Mouse (Mus musculus) hindbrain, postnatal 0 days (tissue): ENCODE results near the gene Slc2a10. TPM values are rescaled to one million over a fixed set of nuclear protein-coding genes. Genes with fewer than 3 reads are reported as not detected.
A peak's percentile ranks its signal among the peaks of the same experiment; 100 is the strongest.

Source experiments
- ATAC-seq: fragments of 200-750 bp; cut with Nextera tagmentation; 2 replicates; pipeline ENCODE4 v1.8.0; 2017; ENCODE audit warnings: mild to moderate bottlenecking, moderate TSS enrichment, moderate library complexity
- DNase-seq: peaks from one replicate; pipeline ENCODE4 v3.0.0-alpha.2; 2015; ENCODE audit warnings: low spot score
- H3K27ac ChIP-seq: fragments of 300-500 bp; sonication (generic); 2 replicates; pipeline ENCODE4 v1.5.1; 2014; ENCODE audit warnings: mild to moderate bottlenecking
- H3K27me3 ChIP-seq: fragments of 300-500 bp; sonication (generic); 2 replicates; pipeline ENCODE4 v1.6.1; 2014; ENCODE audit warnings: low read length, mixed read lengths; ENCODE audit not compliant: insufficient read depth
- H3K36me3 ChIP-seq: fragments of 300-500 bp; sonication (generic); 2 replicates; pipeline ENCODE4 v1.6.1; 2014; ENCODE audit warnings: low read length, mixed read lengths; ENCODE audit not compliant: insufficient read depth
- H3K4me1 ChIP-seq: fragments of 300-500 bp; sonication (generic); 2 replicates; pipeline ENCODE4 v1.6.1; 2014; ENCODE audit warnings: antibody characterized with exemption, low read length, mixed read lengths; ENCODE audit not compliant: insufficient read depth
- H3K4me2 ChIP-seq: fragments of 300-500 bp; sonication (generic); 2 replicates; pipeline ENCODE4 v1.6.1; 2014; ENCODE audit warnings: low read depth, mild to moderate bottlenecking, low read length, moderate library complexity, mixed read lengths
- H3K4me3 ChIP-seq: fragments of 300-500 bp; sonication (generic); 2 replicates; pipeline ENCODE4 v1.5.1; 2014; ENCODE audit warnings: low read length
- H3K9ac ChIP-seq: fragments of 300-500 bp; sonication (generic); replicated peaks from 2 replicates; pipeline ENCODE4 v1.6.1; 2014; ENCODE audit warnings: mild to moderate bottlenecking, low read length, moderate library complexity, mixed read lengths
- H3K9me3 ChIP-seq: fragments of 300-500 bp; sonication (generic); 2 replicates; pipeline ENCODE4 v1.6.1; 2016; ENCODE audit warnings: low read length, mixed read lengths
- CTCF ChIP-seq: IDR thresholded peaks from 2 replicates; pipeline ENCODE4 v1.5.1; 2016; ENCODE audit warnings: antibody characterized with exemption, control low read depth, low read depth
- WGBS: fragments of 180-500 bp; shearing (Covaris S2); extraction: QIAGEN DNeasy Blood & Tissue Kit; methylation state at CpG from one replicate; pipeline ENCODE4 v1.1.7; 2014; 5-methylcytosine and 5-hydroxymethylcytosine counted together
- polyA plus RNA-seq: library from polyadenylated mRNA; unstranded; fragments of >200 nt; fragmentation: Nextera tagmentation; extraction: Ambion mirVana; gene quantifications from 2 replicates; pipeline ENCODE4 v1.2.1, GENCODE M21; 2015
- total RNA-seq: library from RNA; depleted of rRNA; stranded (reverse); fragments of >200 nt; gene quantifications from 2 replicates; pipeline ENCODE4 v1.2.3, GENCODE M21; 2014

The Slc2a10 gene
- total and polyA plus RNA-seq, 2 experiments from 2014 or later, result 2.8 to 4.5 TPM

DNA sequence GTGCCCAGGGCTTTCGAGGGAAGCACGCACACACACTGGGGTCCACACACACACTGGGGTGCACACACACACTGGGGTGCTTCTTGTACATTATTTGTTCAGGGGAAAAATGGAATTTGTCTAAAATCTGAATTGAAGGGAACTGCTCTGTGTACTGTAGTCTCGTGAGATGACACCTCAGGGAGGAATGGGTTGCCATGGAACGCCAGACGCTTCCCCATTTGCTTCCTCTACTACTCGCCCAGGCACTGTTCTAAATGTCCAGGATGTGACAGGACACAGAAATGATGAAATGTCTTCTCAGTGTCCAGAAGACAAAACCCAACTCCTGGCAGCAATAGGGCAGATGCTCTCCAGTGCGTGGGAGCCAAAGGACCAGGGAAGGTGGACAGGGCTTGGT, 53.7 kb downstream of the Slc2a10 start:
- 85% methylated on average over 7 of the region's 7 CpGs for WGBS
- Histone ChIP-seq H3K9ac (no peak overlapping the region), H3K4me3 (no peak overlapping the region), H3K27ac (no peak overlapping the region), H3K27me3 (no peaks in the 10 kb centered on the region; the same call in 1 of the 2 replicates), H3K9me3 (no peaks in the 10 kb centered on the region), H3K4me2 (no peak overlapping the region), H3K4me1 (no peaks in the 10 kb centered on the region), H3K36me3 (no peaks in the 10 kb centered on the region)
- DNase-seq (no peak), ATAC-seq (no peak)
- no peak for TF ChIP-seq CTCF

GRCm38 (mm10) chr2:165558916-165559315, 55.3 kb downstream of the Slc2a10 start:
- no peak overlapping the region for H3K9ac ChIP-seq
- ATAC-seq, result no peak
- WGBS, result 33% methylated on average over 11 of the region's 11 CpGs
- no peak for TF ChIP-seq CTCF
- no peak overlapping the region for H3K4me3 ChIP-seq
- no peak for DNase-seq
- H3K27ac ChIP-seq, result no peak overlapping the region
- H3K36me3 ChIP-seq, result no peaks in the 10 kb centered on the region
- H3K9me3 ChIP-seq, result no peaks in the 10 kb centered on the region
- no peaks in the 10 kb centered on the region; the same call in 1 of the 2 replicates for H3K27me3 ChIP-seq
- no peak overlapping the region for H3K4me2 ChIP-seq
- H3K4me1 ChIP-seq, result peaks cover 7% of the 10 kb centered on the region

- Histone ChIP-seq H3K27ac (no peak overlapping the region), H3K4me2 (no peak overlapping the region), H3K4me3 (no peak overlapping the region), H3K36me3 (no peaks in the 10 kb centered on the region), H3K9ac (no peak overlapping the region), H3K27me3 (no peaks in the 10 kb centered on the region; the same call in 1 of the 2 replicates), H3K9me3 (no peaks in the 10 kb centered on the region), H3K4me1 (peaks cover 7% of the 10 kb centered on the region)
- no peak for TF ChIP-seq CTCF
- no peak for ATAC-seq
- 33% methylated on average over 11 of the region's 11 CpGs for WGBS
- DNase-seq, result no peak
Observed at GRCm38 (mm10) chr2:165559506-165560235, 56.1 kb downstream of the Slc2a10 start.

DNA sequence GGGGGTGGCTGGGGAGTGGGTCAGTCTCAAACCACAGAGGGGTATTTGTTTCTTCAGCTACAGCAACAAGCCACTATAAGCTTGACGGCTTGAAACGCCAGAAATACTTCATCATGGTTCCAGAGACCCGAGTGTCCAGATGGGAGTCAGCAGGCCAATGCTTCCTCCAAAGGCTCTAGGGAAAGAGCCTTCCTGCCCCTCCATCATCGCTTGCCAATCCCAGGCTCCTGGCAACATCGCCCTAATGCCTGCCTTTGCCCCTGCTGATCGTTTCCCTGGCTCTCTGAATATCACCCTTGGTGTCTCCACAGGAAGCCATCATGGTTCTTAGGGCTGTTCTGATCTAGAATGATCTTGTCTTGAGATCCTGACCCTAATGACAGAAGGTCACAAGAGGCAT, 58.3 kb downstream of the Slc2a10 start:
- Histone ChIP-seq H3K4me3 (no peak overlapping the region), H3K27ac (no peak overlapping the region), H3K9me3 (no peaks in the 10 kb centered on the region), H3K9ac (no peak overlapping the region), H3K4me1 (peaks cover 7% of the 10 kb centered on the region), H3K27me3 (no peaks in the 10 kb centered on the region; the same call in 1 of the 2 replicates), H3K4me2 (no peak overlapping the region), H3K36me3 (no peaks in the 10 kb centered on the region)
- DNase-seq (peak; percentile 29), ATAC-seq (no peak)
- TF ChIP-seq CTCF, result no peak
- 44% methylated on average over 6 of the region's 6 CpGs for WGBS

GRCm38 (mm10) chr2:165563298-165564058, 59.9 kb downstream of the Slc2a10 start:
- Histone ChIP-seq H3K27me3 (no peaks in the 10 kb centered on the region; the same call in 1 of the 2 replicates), H3K9me3 (no peaks in the 10 kb centered on the region), H3K36me3 (no peaks in the 10 kb centered on the region), H3K4me2 (peak overlapping the region; percentile 80), H3K9ac (peak overlapping the region; percentile 51), H3K27ac (no peak overlapping the region), H3K4me1 (peaks cover 7% of the 10 kb centered on the region), H3K4me3 (peak overlapping the region; percentile 42)
- no peak for TF ChIP-seq CTCF
- under 1% methylated on average over 49 of the region's 52 CpGs for WGBS
- DNase-seq (peak; percentile 73), ATAC-seq (peak; percentile 76)

GRCm38 (mm10) chr2:165564101-165564500, 60.5 kb downstream of the Slc2a10 start:
- H3K9me3 ChIP-seq, result no peaks in the 10 kb centered on the region
- no peak for TF ChIP-seq CTCF
- no peak overlapping the region for H3K27ac ChIP-seq
- H3K36me3 ChIP-seq, result no peaks in the 10 kb centered on the region
- peaks cover 7% of the 10 kb centered on the region for H3K4me1 ChIP-seq
- H3K27me3 ChIP-seq, result no peaks in the 10 kb centered on the region; the same call in 1 of the 2 replicates
- H3K4me3 ChIP-seq, result no peak overlapping the region
- DNase-seq (no peak), ATAC-seq (no peak)
- WGBS, result 62% methylated on average over 8 of the region's 8 CpGs
- no peak overlapping the region for H3K4me2 ChIP-seq
- no peak overlapping the region for H3K9ac ChIP-seq

- Histone ChIP-seq H3K9ac (no peak overlapping the region), H3K27me3 (no peaks in the 10 kb centered on the region; the same call in 1 of the 2 replicates), H3K4me1 (peaks cover 7% of the 10 kb centered on the region), H3K36me3 (no peaks in the 10 kb centered on the region), H3K4me2 (no peak overlapping the region), H3K9me3 (no peaks in the 10 kb centered on the region), H3K4me3 (no peak overlapping the region), H3K27ac (no peak overlapping the region)
- ATAC-seq, result peak; percentile 57; the same call in 1 of the 2 replicates
- no peak for TF ChIP-seq CTCF
- 23% methylated on average over 6 of the region's 6 CpGs for whole genome bisulfite sequencing
- DNase-seq, result peak; percentile 51
Observed at GRCm38 (mm10) chr2:165564620-165565019, 61.0 kb downstream of the Slc2a10 start.
